Mouse (Mus musculus): Measurements from ENCODE around the gene Tmem243. TPM values are rescaled to one million over a fixed set of nuclear protein-coding genes. Genes with fewer than 3 reads are reported as not detected.
"Not testable (repeated sequence)": the region's sequence is repeated elsewhere in the genome, so short reads cannot be mapped to it uniquely, and the experiment has no call there.

Gene Tmem243
- polyA plus RNA-seq, 1 experiment, result 2.7 TPM

DNA sequence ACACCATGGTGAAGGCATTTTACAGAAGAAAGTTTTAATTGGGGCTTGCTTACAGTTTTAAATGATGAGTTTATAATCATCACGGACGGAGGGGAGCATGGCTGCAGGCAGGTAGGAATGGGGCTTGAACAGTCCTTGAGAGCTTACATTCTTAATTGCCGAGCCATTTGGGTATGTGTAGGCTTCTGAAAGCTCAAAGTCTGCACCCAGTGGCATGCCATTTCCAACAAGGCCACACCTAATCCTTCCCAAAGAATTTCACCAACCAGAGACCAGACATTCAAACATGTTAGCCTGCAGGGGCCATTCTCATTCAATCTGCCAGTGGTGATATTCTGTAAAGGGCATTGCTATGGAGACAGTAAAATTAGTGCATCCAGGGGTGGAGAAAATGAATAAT lies 62.9 kb downstream of the Tmem243 start:
- no peaks in the 10 kb centered on the region for H3K27me3 ChIP-seq (replicated peaks)
- TF ChIP-seq FLI1 (IDR thresholded peaks at IDR 0.05; ENCODE audit: low read length) (no peak), GATA1 (IDR thresholded peaks at IDR 0.05; ENCODE audit: borderline replicate concordance, low read length) (no peak)
- peaks cover 22% of the 10 kb centered on the region for H3K4me1 ChIP-seq
- H3K36me3 ChIP-seq (replicated peaks; ENCODE audit: low read length), result peaks cover 7% of the 10 kb centered on the region
- H3K9me3 ChIP-seq, result no peaks in the 10 kb centered on the region
- no peak overlapping the region for H3K4me3 ChIP-seq (replicated peaks)

GRCm38 (mm10) chr5:9165151-9165550 lies 64.7 kb downstream of the Tmem243 start:
- not testable (repeated sequence) for H3K27me3 ChIP-seq (replicated peaks); H3K9me3 ChIP-seq; H3K36me3 ChIP-seq (replicated peaks; ENCODE audit: low read length); H3K4me3 ChIP-seq (replicated peaks)
- H3K4me1 ChIP-seq, result peaks cover 18% of the 10 kb centered on the region

DNA sequence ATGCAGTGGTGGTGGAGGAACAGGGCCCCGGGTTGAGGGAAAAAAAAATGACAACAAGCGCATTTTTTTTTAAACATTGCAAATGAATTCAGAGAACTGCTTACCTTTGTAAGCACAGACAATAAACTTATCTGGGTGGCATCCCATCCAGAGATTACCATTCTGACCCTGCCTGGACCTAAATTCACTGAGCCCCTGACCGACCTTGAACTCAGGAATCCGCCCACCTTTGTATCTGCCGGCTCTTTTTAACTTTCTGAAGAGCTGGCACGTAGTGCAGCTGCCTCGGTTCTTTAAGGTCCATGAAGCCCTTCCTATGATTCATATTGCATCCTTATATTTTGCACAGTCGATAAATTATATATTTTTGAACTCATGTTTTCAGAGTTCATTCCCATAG lies 65.9 kb downstream of the Tmem243 start:
- no peak for TF ChIP-seq FLI1 (IDR thresholded peaks at IDR 0.05; ENCODE audit: low read length)
- no peak for TF ChIP-seq GATA1 (IDR thresholded peaks at IDR 0.05; ENCODE audit: borderline replicate concordance, low read length)
- no peak overlapping the region for H3K4me3 ChIP-seq (replicated peaks)

DNA sequence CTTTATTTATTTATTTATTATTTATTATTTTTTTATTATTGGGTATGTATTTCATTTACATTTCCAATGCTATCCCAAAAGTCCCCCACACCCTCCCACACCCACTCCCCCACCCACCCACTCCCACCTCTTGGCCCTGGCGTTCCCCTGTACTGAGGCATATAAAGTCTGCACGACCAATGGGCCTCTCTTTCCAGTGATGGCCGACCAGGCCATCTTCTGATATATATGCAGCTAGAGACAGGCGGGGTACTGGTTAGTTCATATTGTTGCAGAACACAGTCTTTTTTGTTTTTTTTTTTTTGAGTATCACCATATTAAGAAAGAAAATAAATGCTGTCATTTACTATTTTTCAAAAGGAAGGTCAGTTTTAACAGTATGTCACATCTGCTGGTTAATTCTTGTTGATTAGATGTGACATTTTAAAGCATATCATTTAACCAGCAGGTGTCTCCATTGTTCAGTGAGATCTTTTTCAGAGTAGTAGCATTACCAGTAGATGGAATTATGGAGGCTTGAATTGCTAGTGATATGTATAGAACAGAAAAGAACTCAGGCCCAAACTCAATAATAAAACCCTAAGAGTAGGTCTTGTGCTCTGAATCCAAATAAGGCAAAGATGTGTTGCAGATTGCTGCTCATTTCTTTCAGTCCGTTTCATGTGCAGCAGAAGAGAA lies 69.0 kb downstream of the Tmem243 start:
- not testable (repeated sequence) for H3K4me3 ChIP-seq (replicated peaks); H3K36me3 ChIP-seq (replicated peaks; ENCODE audit: low read length); H3K27me3 ChIP-seq (replicated peaks); H3K9me3 ChIP-seq; H3K4me1 ChIP-seq

More for the DNA sequence above, 65.9 kb downstream of the Tmem243 start:
- Histone ChIP-seq H3K27me3 (replicated peaks) (no peaks in the 10 kb centered on the region), H3K4me1 (peaks cover 18% of the 10 kb centered on the region), H3K9me3 (no peaks in the 10 kb centered on the region), H3K36me3 (replicated peaks; ENCODE audit: low read length) (no peaks in the 10 kb centered on the region)

GRCm38 (mm10) chr5:9173295-9173694 lies 72.8 kb downstream of the Tmem243 start:
- no peak overlapping the region for H3K4me3 ChIP-seq (replicated peaks)
- H3K9me3 ChIP-seq, result no peaks in the 10 kb centered on the region
- H3K27me3 ChIP-seq (replicated peaks), result no peaks in the 10 kb centered on the region
- TF ChIP-seq FLI1 (IDR thresholded peaks at IDR 0.05; ENCODE audit: low read length) (no peak), GATA1 (IDR thresholded peaks at IDR 0.05; ENCODE audit: borderline replicate concordance, low read length) (no peak)
- H3K36me3 ChIP-seq (replicated peaks; ENCODE audit: low read length), result no peaks in the 10 kb centered on the region
- H3K4me1 ChIP-seq, result peaks cover 3% of the 10 kb centered on the region; the same call in 1 of the 2 replicates

DNA sequence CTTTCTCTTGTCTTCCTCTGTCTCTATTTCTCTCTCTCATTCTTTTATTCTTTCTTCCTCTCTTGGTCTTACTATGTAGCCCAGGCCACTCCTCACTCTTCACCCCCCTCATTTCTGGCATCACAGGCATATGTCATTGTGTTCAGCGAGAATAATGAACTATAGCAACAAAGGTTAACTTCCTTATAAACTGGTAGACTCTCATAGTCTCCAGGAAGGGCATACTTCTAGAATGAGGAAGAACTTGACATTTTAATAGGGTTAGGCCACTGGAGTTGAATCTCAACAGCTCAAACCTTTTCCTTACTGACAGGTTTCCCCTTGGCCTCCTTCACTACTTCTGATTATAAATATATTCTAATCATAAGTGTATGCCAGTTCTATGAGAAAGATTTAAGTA lies 86.0 kb downstream of the Tmem243 start:
- TF ChIP-seq FLI1 (IDR thresholded peaks at IDR 0.05; ENCODE audit: low read length) (no peak), GATA1 (IDR thresholded peaks at IDR 0.05; ENCODE audit: borderline replicate concordance, low read length) (no peak)
- no peak overlapping the region for H3K4me3 ChIP-seq (replicated peaks)
- no peaks in the 10 kb centered on the region for H3K36me3 ChIP-seq (replicated peaks; ENCODE audit: low read length)
- H3K4me1 ChIP-seq, result no peaks in the 10 kb centered on the region; the same call in 1 of the 2 replicates
- no peaks in the 10 kb centered on the region for H3K9me3 ChIP-seq
- H3K27me3 ChIP-seq (replicated peaks), result no peaks in the 10 kb centered on the region

Other genes starting within 250 kb of the Tmem243 start
- 2.2 TPM in 1 of 2 replicates, not detected in the other for gene Abcb4, start 207.0 kb upstream of the Tmem243 start, polyA plus RNA-seq (2012; ENCODE audit: insufficient read depth, low replicate concordance)
- gene Crot, start 103.3 kb upstream of the Tmem243 start, polyA plus RNA-seq (2012; ENCODE audit: insufficient read depth, low replicate concordance), result 0.83 TPM in 1 of 2 replicates, not detected in the other
- 0.38 and 0.69 TPM in 2 replicates for gene Dmtf1, start 61.1 kb downstream of the Tmem243 start, polyA plus RNA-seq (2012; ENCODE audit: insufficient read depth, low replicate concordance)
- gene 9330182L06Rik, start 165.4 kb downstream of the Tmem243 start, polyA plus RNA-seq (2012; ENCODE audit: insufficient read depth, low replicate concordance), result 0.09 TPM in 1 of 2 replicates, not detected in the other